Mouse (Mus musculus) liver, postnatal 0 days (tissue): Measurements from ENCODE around the gene Bex3.

Experiments used
- CTCF ChIP-seq: sonication (generic); IDR thresholded peaks from 2 replicates; pipeline ENCODE4 v1.5.1; 2016; ENCODE audit warnings: antibody characterized with exemption, low read depth
- EP300 ChIP-seq: IDR thresholded peaks from 2 replicates; pipeline ENCODE4 v1.6.1; 2016; ENCODE audit warnings: antibody characterized with exemption, low read depth, mild to moderate bottlenecking

- TF ChIP-seq CTCF (no peak), EP300 (no peak)
Observed at GRCm38 (mm10) chrX:136313303-136313702, 43.2 kb downstream of the Bex3 start.
